Mouse (Mus musculus) brown adipose tissue, adult 24 weeks (tissue): ENCODE data around the gene Gm19402. TPM values are rescaled to one million over a fixed set of nuclear protein-coding genes. Genes with fewer than 3 reads are reported as not detected.

Source experiments
- polyA plus RNA-seq: library from polyadenylated mRNA; stranded (reverse); fragments of >200 nt; gene quantifications from 2 replicates; pipeline ENCODE4 v1.2.4, GENCODE M21; 2012; ENCODE audit not compliant: missing spikeins, insufficient read depth, insufficient read length

The Gm19402 gene
- polyA plus RNA-seq, 1 experiment: not detected

Other genes with a start within 250 kb of the Gm19402 start
- gene Fam207a, start 175.0 kb downstream of the Gm19402 start, polyA plus RNA-seq: 5.4 and 11.1 TPM in 2 replicates
- gene Itgb2, start 160.5 kb downstream of the Gm19402 start, polyA plus RNA-seq: 4.3 and 4.4 TPM in 2 replicates
- gene Pttg1ip, start 109.0 kb downstream of the Gm19402 start, polyA plus RNA-seq: 88.8 and 92.4 TPM in 2 replicates
- gene Sumo3, start 84.7 kb downstream of the Gm19402 start, polyA plus RNA-seq: 58.1 and 84.9 TPM in 2 replicates
- 16.0 and 45.5 TPM in 2 replicates for gene Gm49325, start 84.6 kb downstream of the Gm19402 start, polyA plus RNA-seq
- gene Ube2g2, start 68.5 kb downstream of the Gm19402 start, polyA plus RNA-seq: 23.3 and 26.1 TPM in 2 replicates
- not detected in 2 replicates for gene Tspear, start 4.2 kb downstream of the Gm19402 start, polyA plus RNA-seq
- gene Gm9508, start 6.5 kb upstream of the Gm19402 start, polyA plus RNA-seq: not detected in 2 replicates
- gene Gm10272, start 15.9 kb upstream of the Gm19402 start, polyA plus RNA-seq: not detected in 2 replicates
- gene Gm10024, start 20.7 kb upstream of the Gm19402 start, polyA plus RNA-seq: not detected in 2 replicates
- gene Gm10142, start 25.1 kb upstream of the Gm19402 start, polyA plus RNA-seq: not detected in 2 replicates
- gene Krtap12-1, start 29.8 kb upstream of the Gm19402 start, polyA plus RNA-seq: not detected in 2 replicates
- gene Gm10100, start 35.7 kb upstream of the Gm19402 start, polyA plus RNA-seq: not detected in 2 replicates
- gene Gm18596, start 51.9 kb upstream of the Gm19402 start, polyA plus RNA-seq: not detected in 2 replicates
- gene Gm9736, start 60.6 kb upstream of the Gm19402 start, polyA plus RNA-seq: not detected in 2 replicates
- not detected in 2 replicates for gene Gm3233, start 68.9 kb upstream of the Gm19402 start, polyA plus RNA-seq
- not detected in 2 replicates for gene Gm3238, start 80.6 kb upstream of the Gm19402 start, polyA plus RNA-seq
- not detected in 2 replicates for gene Gm7138, start 86.2 kb upstream of the Gm19402 start, polyA plus RNA-seq
- gene Gm3250, start 91.8 kb upstream of the Gm19402 start, polyA plus RNA-seq: not detected in 2 replicates
- not detected in 2 replicates for gene Gm7137, start 97.4 kb upstream of the Gm19402 start, polyA plus RNA-seq
- not detected in 2 replicates for gene Gm9639, start 104.3 kb upstream of the Gm19402 start, polyA plus RNA-seq
- not detected in 2 replicates for gene Gm19668, start 108.4 kb upstream of the Gm19402 start, polyA plus RNA-seq
- not detected in 2 replicates for gene Gm9507, start 121.1 kb upstream of the Gm19402 start, polyA plus RNA-seq
- gene Gm2696, start 123.9 kb upstream of the Gm19402 start, polyA plus RNA-seq: not detected in 2 replicates
- not detected in 2 replicates for gene Krtap10-4, start 136.3 kb upstream of the Gm19402 start, polyA plus RNA-seq
- not detected in 2 replicates for gene Krtap10-10, start 145.2 kb upstream of the Gm19402 start, polyA plus RNA-seq
- not detected in 2 replicates for gene Gm36176, start 156.0 kb upstream of the Gm19402 start, polyA plus RNA-seq
- not detected in 2 replicates for gene Gm10318, start 162.1 kb upstream of the Gm19402 start, polyA plus RNA-seq
- not detected in 2 replicates for gene Gm3285, start 171.2 kb upstream of the Gm19402 start, polyA plus RNA-seq
- 0.33 TPM in 1 of 2 replicates, not detected in the other for gene Lrrc3, start 211.8 kb upstream of the Gm19402 start, polyA plus RNA-seq